Mouse (Mus musculus): Measurements from ENCODE around the gene Bpgm. TPM values are rescaled to one million over a fixed set of nuclear protein-coding genes. Genes with fewer than 3 reads are reported as not detected.

Gene Bpgm
- polyA plus RNA-seq, 1 experiment from 2014 or later = 65.7 TPM

DNA sequence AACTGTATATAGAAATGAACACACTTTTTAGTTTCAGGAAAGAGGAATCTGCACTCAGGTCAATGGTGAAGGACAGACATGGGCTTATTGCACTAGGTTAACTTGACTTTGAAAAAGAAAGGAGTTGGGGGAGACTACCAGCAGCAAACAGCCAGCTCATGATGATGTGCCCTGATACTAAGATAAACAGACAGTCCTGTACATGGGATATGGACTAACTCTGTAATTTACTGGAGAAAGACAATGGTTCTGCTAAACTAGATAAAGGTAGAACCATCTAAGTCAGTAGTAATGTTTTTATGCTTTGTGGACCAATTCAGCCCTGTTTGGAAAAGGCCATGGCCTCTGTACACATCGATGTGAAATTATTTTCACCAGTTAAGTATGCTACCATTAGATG is 2.7 kb upstream of the Bpgm start:
- no peak overlapping the region for H3K27ac ChIP-seq
- H3K9me3 ChIP-seq = no peaks in the 10 kb centered on the region
- H3K9ac ChIP-seq = no peak overlapping the region
- no peak overlapping the region for H3K4me2 ChIP-seq
- no peak for ATAC-seq (ENCODE audit: borderline replicate concordance, extremely low read depth, low FRiP score, low TSS enrichment)
- H3K27me3 ChIP-seq = no peaks in the 10 kb centered on the region
- WGBS = 80% methylated on average over 1 of the region's 1 CpGs
- H3K4me1 ChIP-seq = peaks cover 16% of the 10 kb centered on the region
- H3K36me3 ChIP-seq = no peaks in the 10 kb centered on the region
- no peak overlapping the region for H3K4me3 ChIP-seq

DNA sequence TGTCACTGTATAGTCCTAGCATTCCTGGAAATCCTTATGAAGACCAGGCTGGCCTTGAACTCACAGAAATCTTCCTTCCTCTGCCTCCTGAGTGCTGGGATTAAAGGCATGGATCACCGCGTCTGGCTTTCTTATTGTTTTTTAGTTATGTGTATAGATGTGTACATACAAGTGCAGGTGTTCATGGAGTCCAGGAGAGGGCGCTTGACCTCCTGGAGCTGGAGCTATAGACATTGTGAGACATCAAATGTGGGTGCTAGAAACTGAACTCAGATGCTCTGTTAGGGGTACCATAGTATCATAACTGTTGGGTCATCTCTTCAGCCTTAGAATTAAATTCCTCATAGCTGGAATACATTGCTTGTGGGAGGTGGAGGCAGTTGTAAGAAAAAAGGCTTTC is 2.0 kb upstream of the Bpgm start:
- Histone ChIP-seq H3K27ac (no peak overlapping the region), H3K27me3 (no peaks in the 10 kb centered on the region), H3K9ac (no peak overlapping the region), H3K4me3 (no peak overlapping the region), H3K9me3 (no peaks in the 10 kb centered on the region), H3K4me2 (no peak overlapping the region), H3K36me3 (no peaks in the 10 kb centered on the region), H3K4me1 (peaks cover 23% of the 10 kb centered on the region)
- WGBS = 59% methylated on average over 3 of the region's 3 CpGs
- ATAC-seq (ENCODE audit: borderline replicate concordance, extremely low read depth, low FRiP score, low TSS enrichment) = no peak

DNA sequence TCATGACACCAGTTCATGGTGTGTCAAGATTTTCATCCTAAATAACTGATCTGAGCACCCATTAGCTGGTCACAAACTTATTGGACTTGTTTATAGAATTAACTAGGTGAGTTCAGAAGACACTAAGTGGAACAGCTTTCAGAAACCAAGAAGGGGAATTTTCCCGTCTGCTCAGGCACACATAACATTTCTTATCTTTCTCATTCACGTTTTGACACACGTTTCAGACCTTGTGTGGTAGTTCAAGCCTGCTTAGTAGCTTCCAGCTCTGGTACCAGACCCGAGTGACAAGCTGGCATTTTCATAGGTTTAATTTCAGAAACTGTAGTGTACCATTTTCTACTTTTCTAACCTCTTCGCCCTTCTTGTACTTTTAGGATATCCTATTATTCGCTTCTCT is 616 bp upstream of the Bpgm start:
- peak overlapping the region; percentile 55; the same call in 1 of the 2 replicates for H3K9ac ChIP-seq
- no peaks in the 10 kb centered on the region for H3K9me3 ChIP-seq
- H3K4me1 ChIP-seq = peaks cover 36% of the 10 kb centered on the region
- ATAC-seq (ENCODE audit: borderline replicate concordance, extremely low read depth, low FRiP score, low TSS enrichment) = no peak
- no peak overlapping the region for H3K27ac ChIP-seq
- peak overlapping the region; percentile 55 for H3K4me2 ChIP-seq
- no peaks in the 10 kb centered on the region for H3K36me3 ChIP-seq
- 13% methylated on average over 6 of the region's 6 CpGs for WGBS
- no peaks in the 10 kb centered on the region for H3K27me3 ChIP-seq
- H3K4me3 ChIP-seq = peak overlapping the region; percentile 59

DNA sequence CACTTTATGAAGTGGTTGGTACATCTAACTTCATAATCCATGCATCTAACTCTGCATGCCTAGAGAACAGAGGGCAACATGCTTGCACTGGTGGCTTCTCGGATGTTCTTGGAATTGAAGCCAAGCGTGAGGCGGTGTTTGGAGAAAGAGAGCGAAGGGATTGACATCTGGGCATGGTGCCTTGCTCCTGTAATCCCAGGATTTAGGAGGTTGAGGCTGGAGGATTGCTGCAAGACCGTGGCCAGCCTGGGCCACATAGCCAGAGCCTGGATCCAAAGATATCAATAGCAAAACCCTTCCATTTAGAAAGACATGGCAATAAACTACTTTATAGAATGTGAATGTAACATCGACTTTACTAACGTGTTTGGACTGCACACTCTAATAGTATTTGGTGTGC is 2.0 kb downstream of the Bpgm start:
- Histone ChIP-seq H3K27ac (peak overlapping the region; percentile 39), H3K27me3 (no peaks in the 10 kb centered on the region), H3K4me2 (peak overlapping the region; percentile 25), H3K36me3 (no peaks in the 10 kb centered on the region), H3K9ac (no peak overlapping the region), H3K4me3 (no peak overlapping the region), H3K4me1 (peaks cover 52% of the 10 kb centered on the region), H3K9me3 (no peaks in the 10 kb centered on the region)
- ATAC-seq (ENCODE audit: borderline replicate concordance, extremely low read depth, low FRiP score, low TSS enrichment) = no peak
- 78% methylated on average over 7 of the region's 7 CpGs for WGBS

DNA sequence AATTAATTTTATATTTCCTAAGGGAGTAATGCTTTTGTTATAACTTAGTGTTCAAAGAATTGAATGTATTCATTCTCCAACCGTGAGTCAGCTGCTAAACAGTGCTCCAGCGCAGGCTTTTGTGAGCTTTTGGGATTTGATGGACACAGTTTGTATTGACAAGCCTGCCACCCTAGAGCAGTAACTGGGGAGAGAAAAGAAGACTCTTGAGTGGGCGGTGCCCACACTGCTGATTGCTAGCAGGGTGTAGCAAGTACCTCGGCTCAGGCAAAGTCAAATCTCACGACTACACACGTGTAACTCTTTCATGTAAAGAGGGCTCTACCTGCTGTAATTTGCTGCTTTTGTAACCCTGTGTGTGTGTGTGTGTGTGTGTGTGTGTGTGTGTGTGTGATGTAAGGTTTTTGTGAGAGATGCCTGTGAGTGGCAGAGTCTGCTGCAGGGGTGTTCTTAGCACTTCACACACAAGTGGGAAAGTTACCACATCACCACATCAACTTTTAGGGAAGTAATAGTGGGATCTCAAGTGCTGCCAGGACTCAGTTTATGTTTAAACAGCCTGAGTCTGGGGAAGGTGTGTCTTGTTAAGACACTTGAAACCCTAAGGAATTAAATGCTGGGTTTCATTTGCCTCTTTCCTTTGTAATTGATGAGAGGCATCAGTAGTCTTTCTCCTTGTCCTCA is 2.8 kb downstream of the Bpgm start:
- WGBS = 42% methylated on average over 6 of the region's 6 CpGs
- no peak for ATAC-seq (ENCODE audit: borderline replicate concordance, extremely low read depth, low FRiP score, low TSS enrichment)
- Histone ChIP-seq H3K4me3 (peak overlapping the region; percentile 3; the same call in 1 of the 2 replicates), H3K27ac (peak overlapping the region; percentile 39), H3K4me2 (peak overlapping the region; percentile 25), H3K9me3 (no peaks in the 10 kb centered on the region), H3K27me3 (no peaks in the 10 kb centered on the region), H3K36me3 (no peaks in the 10 kb centered on the region), H3K4me1 (peaks cover 52% of the 10 kb centered on the region), H3K9ac (no peak overlapping the region)

DNA sequence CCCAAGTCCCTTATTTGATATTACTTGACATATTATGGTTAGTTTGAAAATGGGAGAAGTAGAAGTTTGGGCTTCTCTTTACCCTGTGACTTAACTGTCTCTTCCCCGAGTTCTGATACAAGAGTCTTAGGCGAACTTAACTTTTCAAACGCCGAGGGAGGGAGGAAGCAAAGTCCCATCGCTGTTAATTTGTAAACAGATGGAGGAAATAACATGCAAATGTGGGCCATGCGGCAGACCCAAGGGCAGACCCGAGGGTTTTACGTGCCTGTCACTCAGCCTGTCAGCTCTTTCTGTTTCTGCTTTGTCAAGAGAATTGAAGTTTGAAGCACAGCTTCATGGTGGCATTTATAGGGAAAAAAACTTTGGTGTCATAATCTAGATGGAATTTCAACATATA is 3.5 kb downstream of the Bpgm start:
- Histone ChIP-seq H3K36me3 (no peaks in the 10 kb centered on the region), H3K4me2 (peak overlapping the region; percentile 25; the same call in 1 of the 2 replicates), H3K27me3 (no peaks in the 10 kb centered on the region), H3K27ac (no peak overlapping the region; the same call in 1 of the 2 replicates), H3K9me3 (no peaks in the 10 kb centered on the region), H3K4me1 (peaks cover 52% of the 10 kb centered on the region), H3K4me3 (no peak overlapping the region), H3K9ac (no peak overlapping the region)
- ATAC-seq (ENCODE audit: borderline replicate concordance, extremely low read depth, low FRiP score, low TSS enrichment) = no peak
- WGBS = 20% methylated on average over 8 of the region's 8 CpGs

DNA sequence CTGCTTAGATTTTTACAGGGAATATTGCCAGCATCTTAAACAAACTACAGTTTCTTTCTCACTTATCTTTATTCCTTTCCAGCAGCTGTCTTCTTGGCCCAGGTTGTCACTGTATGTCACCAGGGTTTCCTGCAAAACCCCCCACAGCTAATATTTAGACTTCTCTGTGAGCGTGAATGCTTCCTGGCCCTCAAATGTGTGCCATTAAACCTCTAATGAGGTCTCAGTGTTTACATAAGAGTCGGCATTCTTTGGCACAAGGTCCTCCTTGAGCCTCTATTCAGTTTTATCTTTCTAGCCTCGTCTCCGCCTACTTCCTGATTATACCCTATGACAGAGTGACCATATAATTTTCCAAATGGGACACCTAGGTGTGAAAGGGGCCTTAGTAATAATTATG is 4.7 kb downstream of the Bpgm start:
- peak; percentile 45; the same call in 1 of the 2 replicates for ATAC-seq (ENCODE audit: borderline replicate concordance, extremely low read depth, low FRiP score, low TSS enrichment)
- Histone ChIP-seq H3K9ac (no peak overlapping the region), H3K4me2 (peak overlapping the region; percentile 19; the same call in 1 of the 2 replicates), H3K4me1 (peaks cover 59% of the 10 kb centered on the region), H3K9me3 (no peaks in the 10 kb centered on the region), H3K27ac (peak overlapping the region; percentile 68), H3K27me3 (no peaks in the 10 kb centered on the region), H3K4me3 (no peak overlapping the region), H3K36me3 (no peaks in the 10 kb centered on the region)
- WGBS = 2% methylated on average over 4 of the region's 4 CpGs

DNA sequence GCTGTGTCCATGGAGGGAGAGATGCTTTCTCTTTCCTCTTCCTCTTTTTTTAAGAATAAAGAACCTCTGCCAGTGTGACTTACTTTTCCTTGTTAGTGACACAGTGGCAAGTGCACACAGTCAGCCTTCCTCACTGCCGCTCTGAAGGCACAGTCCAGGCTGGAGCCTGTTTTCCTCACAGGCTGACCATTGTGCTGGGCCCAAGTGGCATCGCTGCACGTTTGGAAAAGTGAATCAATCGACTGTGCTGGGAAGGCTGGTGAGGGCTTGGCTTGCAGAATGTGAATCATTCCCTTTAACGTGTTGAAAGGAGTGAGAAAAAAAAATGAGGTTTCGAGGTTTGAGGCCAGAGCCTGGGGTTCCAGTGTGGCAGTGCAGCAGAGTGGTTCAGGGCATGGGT is 5.3 kb downstream of the Bpgm start:
- no peak overlapping the region for H3K4me2 ChIP-seq
- no peaks in the 10 kb centered on the region for H3K27me3 ChIP-seq
- WGBS = 53% methylated on average over 6 of the region's 6 CpGs
- H3K4me3 ChIP-seq = no peak overlapping the region
- H3K9me3 ChIP-seq = no peaks in the 10 kb centered on the region
- no peak for ATAC-seq (ENCODE audit: borderline replicate concordance, extremely low read depth, low FRiP score, low TSS enrichment)
- peaks cover 64% of the 10 kb centered on the region for H3K4me1 ChIP-seq
- no peak overlapping the region for H3K9ac ChIP-seq
- no peaks in the 10 kb centered on the region for H3K36me3 ChIP-seq
- peak overlapping the region; percentile 68 for H3K27ac ChIP-seq

DNA sequence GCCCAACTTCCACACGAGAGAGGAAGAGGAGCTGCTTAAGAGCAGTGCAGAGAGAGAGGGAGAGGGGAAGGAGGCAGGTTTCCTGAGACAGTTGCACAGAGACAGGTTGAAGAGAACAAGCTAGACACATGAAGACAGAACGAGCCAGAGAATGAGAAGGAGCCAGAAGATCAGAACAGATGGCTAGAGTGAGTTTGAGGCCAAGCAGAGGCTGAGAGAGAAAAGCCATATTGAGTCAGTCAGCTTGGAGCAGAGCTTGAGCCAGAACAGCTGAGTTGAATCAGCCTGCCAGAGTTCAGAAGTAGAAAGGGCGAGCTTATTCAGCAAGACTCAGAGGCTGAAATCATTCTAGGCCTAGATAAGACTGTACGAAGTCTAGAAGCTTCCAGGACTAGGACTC is 6.8 kb downstream of the Bpgm start:
- WGBS = 50% methylated on average over 4 of the region's 4 CpGs
- Histone ChIP-seq H3K4me2 (no peak overlapping the region), H3K4me3 (no peak overlapping the region), H3K27me3 (no peaks in the 10 kb centered on the region), H3K4me1 (peaks cover 54% of the 10 kb centered on the region), H3K36me3 (peaks cover 5% of the 10 kb centered on the region; the same call in 1 of the 2 replicates), H3K9me3 (no peaks in the 10 kb centered on the region), H3K9ac (no peak overlapping the region), H3K27ac (no peak overlapping the region)
- ATAC-seq (ENCODE audit: borderline replicate concordance, extremely low read depth, low FRiP score, low TSS enrichment) = no peak

DNA sequence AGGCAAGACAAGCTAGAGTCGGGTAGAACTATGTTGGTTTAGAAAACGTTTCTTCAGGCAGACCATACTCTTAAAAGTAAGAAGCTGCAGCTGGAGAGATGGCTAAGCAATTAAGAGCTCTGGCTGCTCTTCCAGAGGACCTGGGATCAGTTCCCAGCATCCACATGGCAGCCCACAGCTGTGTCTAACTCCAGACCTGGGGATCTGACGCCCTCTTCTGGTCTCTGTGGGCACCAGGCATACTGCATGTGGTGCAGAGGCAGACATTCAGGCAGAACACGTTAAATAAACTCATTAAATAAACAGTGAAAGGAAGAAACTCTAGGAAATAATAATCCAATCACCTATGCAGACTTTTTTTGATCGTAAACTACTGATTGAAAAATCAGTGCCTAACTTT is 7.4 kb downstream of the Bpgm start:
- H3K4me2 ChIP-seq = no peak overlapping the region
- peaks cover 7% of the 10 kb centered on the region; the same call in 1 of the 2 replicates for H3K36me3 ChIP-seq
- H3K4me1 ChIP-seq = peaks cover 49% of the 10 kb centered on the region
- WGBS = 78% methylated on average over 5 of the region's 5 CpGs
- H3K4me3 ChIP-seq = no peak overlapping the region
- ATAC-seq (ENCODE audit: borderline replicate concordance, extremely low read depth, low FRiP score, low TSS enrichment) = no peak
- no peaks in the 10 kb centered on the region for H3K27me3 ChIP-seq
- no peak overlapping the region for H3K27ac ChIP-seq
- H3K9me3 ChIP-seq = no peaks in the 10 kb centered on the region
- H3K9ac ChIP-seq = no peak overlapping the region

DNA sequence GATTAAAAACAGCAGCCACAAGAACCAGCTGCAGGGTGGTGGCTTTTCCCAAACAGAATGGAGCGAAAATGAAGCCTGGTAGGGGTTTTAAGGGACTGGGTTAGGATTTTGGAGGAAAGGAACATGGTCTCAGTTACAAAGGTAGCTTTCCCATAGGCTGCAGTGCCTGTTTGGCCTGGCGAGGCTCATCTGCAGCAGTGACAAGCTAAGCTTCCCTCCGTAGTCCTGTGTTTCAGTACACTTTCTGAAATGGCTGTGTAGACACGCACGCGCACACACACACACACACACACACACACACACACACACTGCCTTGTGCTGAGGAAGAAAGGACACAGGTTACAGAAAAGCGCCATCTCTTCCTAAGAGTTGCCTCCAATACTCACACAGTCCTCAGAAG is 7.8 kb downstream of the Bpgm start:
- peaks cover 44% of the 10 kb centered on the region for H3K4me1 ChIP-seq
- ATAC-seq (ENCODE audit: borderline replicate concordance, extremely low read depth, low FRiP score, low TSS enrichment) = no peak
- H3K9ac ChIP-seq = no peak overlapping the region
- peaks cover 10% of the 10 kb centered on the region; the same call in 1 of the 2 replicates for H3K36me3 ChIP-seq
- no peak overlapping the region for H3K27ac ChIP-seq
- H3K9me3 ChIP-seq = no peaks in the 10 kb centered on the region
- 94% methylated on average over 7 of the region's 7 CpGs for WGBS
- H3K27me3 ChIP-seq = no peaks in the 10 kb centered on the region
- H3K4me3 ChIP-seq = no peak overlapping the region
- no peak overlapping the region for H3K4me2 ChIP-seq

DNA sequence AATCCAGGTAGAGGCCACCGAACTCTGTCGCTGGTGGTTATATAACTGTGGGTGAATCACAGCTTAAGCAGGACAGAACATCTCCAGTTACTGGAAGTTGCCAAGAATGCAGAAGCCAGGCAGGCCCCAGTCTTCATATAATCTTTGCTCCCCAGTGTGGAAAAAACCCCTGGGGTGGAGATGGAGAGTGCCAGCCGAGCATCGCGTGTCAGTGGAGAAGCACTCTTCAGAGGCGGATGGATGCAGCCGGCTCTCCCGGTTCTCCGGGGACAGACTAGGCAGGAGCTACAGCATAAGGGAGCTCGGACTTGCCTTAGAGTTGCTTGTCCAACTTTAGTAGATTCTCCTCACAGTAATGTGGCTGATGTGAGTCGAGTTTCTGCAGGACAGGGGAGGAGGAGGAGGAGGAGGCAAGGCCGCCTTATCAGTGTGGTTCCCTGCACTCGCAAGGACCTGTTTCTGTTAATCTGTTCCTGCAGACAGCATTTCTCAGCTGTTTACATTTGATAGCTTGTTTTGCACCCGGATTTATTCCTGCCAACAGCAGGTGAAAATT is 10.1 kb downstream of the Bpgm start:
- Histone ChIP-seq H3K4me3 (no peak overlapping the region), H3K36me3 (peaks cover 10% of the 10 kb centered on the region; the same call in 1 of the 2 replicates), H3K27ac (no peak overlapping the region), H3K4me1 (peaks cover 22% of the 10 kb centered on the region), H3K27me3 (no peaks in the 10 kb centered on the region), H3K9ac (no peak overlapping the region), H3K4me2 (no peak overlapping the region), H3K9me3 (no peaks in the 10 kb centered on the region)
- WGBS = 60% methylated on average over 14 of the region's 14 CpGs
- no peak for ATAC-seq (ENCODE audit: borderline replicate concordance, extremely low read depth, low FRiP score, low TSS enrichment)

All from lung, embryonic 15.5 days (tissue).